Mouse (Mus musculus): ENCODE results near the gene Olfr531.

GRCm38 (mm10) chr7:140374300-140374699 is 28.4 kb downstream of the Olfr531 start:
- TF ChIP-seq EP300 (IDR thresholded peaks at IDR 0.05; ENCODE audit: insufficient read depth, low read depth, low read length) (no peak), POLR2A (IDR thresholded peaks at IDR 0.05; ENCODE audit: insufficient read depth, low read length) (no peak), CTCF (IDR thresholded peaks at IDR 0.05; ENCODE audit: low read depth, low read length) (no peak)

Measured in ES-Bruce4 (cell line).